Mouse (Mus musculus) bone marrow, adult 2 months (tissue): ENCODE results near the gene Hoxa5.

Experiments
- CTCF ChIP-seq: fragments of 200-500 bp; IDR thresholded peaks from 2 replicates; pipeline ENCODE4 v1.5.1; 2011; ENCODE audit warnings: low read length, control low read depth; ENCODE audit not compliant: control insufficient read depth, insufficient read depth
- POLR2A ChIP-seq: fragments of 200-500 bp; IDR thresholded peaks from 2 replicates; pipeline ENCODE4 v1.6.1; 2011; ENCODE audit warnings: low read depth, mild to moderate bottlenecking, control low read depth, low read length, borderline replicate concordance; ENCODE audit not compliant: control insufficient read depth

DNA sequence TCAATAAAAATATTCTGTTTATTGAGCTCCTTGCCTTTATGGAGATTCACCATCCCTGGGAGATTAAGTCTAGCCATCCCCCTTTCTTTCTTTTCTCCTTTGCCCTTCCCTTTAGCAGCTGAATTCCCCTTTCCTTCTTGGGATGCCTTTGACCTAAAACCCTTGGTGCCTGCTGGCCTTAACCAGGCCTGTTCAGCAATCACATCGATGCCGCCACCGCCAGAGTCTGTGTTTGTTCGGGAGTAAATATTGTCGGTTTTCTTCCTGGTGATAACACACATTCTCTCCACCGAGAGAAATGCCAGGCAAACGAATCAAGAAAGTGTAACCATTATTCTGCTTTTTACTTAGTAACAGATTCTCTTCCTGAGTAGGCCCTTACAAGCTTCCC, 33.8 kb upstream of the Hoxa5 start:
- no peak for TF ChIP-seq CTCF
- TF ChIP-seq POLR2A, result no peak
